Mouse (Mus musculus) intestine, embryonic 15.5 days (tissue): ENCODE measurements around the gene Atp5h. TPM values are rescaled to one million over a fixed set of nuclear protein-coding genes. Genes with fewer than 3 reads are reported as not detected.

Experiments used
- ATAC-seq: fragments of 200-750 bp; cut with Nextera tagmentation; 2 replicates; pipeline ENCODE4 v1.8.0; 2017; ENCODE audit warnings: moderate TSS enrichment, moderate library complexity
- H3K27ac ChIP-seq: fragments of 300-500 bp; sonication (generic); 2 replicates; pipeline ENCODE4 v1.5.1; 2015; ENCODE audit warnings: mild to moderate bottlenecking, inconsistent platforms
- H3K27me3 ChIP-seq: fragments of 300-500 bp; sonication (generic); replicated peaks from 2 replicates; pipeline ENCODE4 v1.6.1; 2015; ENCODE audit warnings: inconsistent platforms
- H3K36me3 ChIP-seq: fragments of 300-500 bp; sonication (generic); 2 replicates; pipeline ENCODE4 v1.6.1; 2015; ENCODE audit warnings: inconsistent platforms
- H3K4me1 ChIP-seq: fragments of 300-500 bp; sonication (generic); replicated peaks from 2 replicates; pipeline ENCODE4 v1.6.1; 2015; ENCODE audit warnings: inconsistent platforms
- H3K4me2 ChIP-seq: fragments of 300-500 bp; sonication (generic); replicated peaks from 2 replicates; pipeline ENCODE4 v1.6.1; 2015; ENCODE audit warnings: mild to moderate bottlenecking, inconsistent platforms
- H3K4me3 ChIP-seq: fragments of 300-500 bp; sonication (generic); replicated peaks from 2 replicates; pipeline ENCODE4 v1.5.1; 2015; ENCODE audit warnings: inconsistent platforms
- H3K9ac ChIP-seq: fragments of 300-500 bp; sonication (generic); 2 replicates; pipeline ENCODE4 v1.6.1; 2015; ENCODE audit warnings: inconsistent platforms
- H3K9me3 ChIP-seq: fragments of 300-500 bp; sonication (generic); 2 replicates; pipeline ENCODE4 v1.6.1; 2016; ENCODE audit warnings: inconsistent platforms
- WGBS: fragments of 180-500 bp; shearing (Covaris S2); methylation state at CpG from one replicate; pipeline ENCODE4 v1.1.7; 2015; 5-methylcytosine and 5-hydroxymethylcytosine counted together
- polyA plus RNA-seq: library from polyadenylated mRNA; unstranded; fragments of >200 nt; fragmentation: Nextera tagmentation; extraction: Ambion mirVana; gene quantifications from 2 replicates; pipeline ENCODE4 v1.2.1, GENCODE M21; 2015

Gene Atp5h
- polyA plus RNA-seq, 1 experiment from 2014 or later: 989 TPM

DNA sequence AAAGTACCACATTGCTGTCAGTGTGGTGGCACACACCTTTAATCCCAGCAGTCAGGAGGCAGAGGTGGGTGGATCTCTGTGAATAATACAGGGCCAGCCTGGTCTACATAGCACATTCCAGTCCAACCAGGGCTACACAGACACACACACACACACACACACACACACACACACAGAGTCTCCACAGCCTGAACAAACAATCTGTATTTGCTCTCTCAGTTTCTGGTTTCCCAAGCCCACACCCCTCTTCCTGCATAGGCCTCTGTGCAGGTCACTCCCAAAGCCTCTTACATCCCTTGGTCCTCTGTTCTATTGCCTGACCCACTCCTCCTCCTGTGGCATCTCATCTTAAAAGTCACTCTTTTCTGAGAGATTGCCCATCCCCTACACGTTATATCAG is 47.7 kb downstream of the Atp5h start:
- Histone ChIP-seq H3K9ac (no peak overlapping the region), H3K4me2 (no peak overlapping the region), H3K27me3 (peaks cover 10% of the 10 kb centered on the region), H3K4me1 (peaks cover 12% of the 10 kb centered on the region), H3K9me3 (no peaks in the 10 kb centered on the region), H3K36me3 (no peaks in the 10 kb centered on the region), H3K4me3 (no peak overlapping the region), H3K27ac (no peak overlapping the region)
- ATAC-seq: no peak
- WGBS: 60% methylated on average over 1 of the region's 1 CpGs

DNA sequence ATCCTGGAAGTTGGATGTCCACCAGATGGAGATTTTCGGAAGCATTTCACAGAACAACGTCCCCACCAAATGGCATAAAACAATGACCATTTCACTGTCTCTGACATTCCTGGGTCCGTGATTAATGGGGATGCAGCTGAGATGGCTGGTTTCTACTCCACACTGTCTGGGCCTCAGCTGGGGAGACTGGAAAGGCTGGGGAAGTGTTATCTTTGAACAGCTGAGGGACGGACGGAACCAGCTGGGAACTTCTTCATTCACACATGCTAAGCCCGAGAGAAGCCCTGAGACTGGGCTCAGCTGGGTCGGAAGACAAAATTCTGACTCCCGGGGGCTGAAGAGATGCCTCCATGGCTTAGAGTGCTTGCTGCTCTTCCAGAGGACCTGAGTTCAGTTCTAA is 48.4 kb downstream of the Atp5h start:
- Histone ChIP-seq H3K9me3 (no peaks in the 10 kb centered on the region), H3K4me3 (no peak overlapping the region), H3K4me2 (no peak overlapping the region), H3K9ac (no peak overlapping the region), H3K36me3 (no peaks in the 10 kb centered on the region), H3K4me1 (peaks cover 16% of the 10 kb centered on the region), H3K27ac (no peak overlapping the region), H3K27me3 (peaks cover 17% of the 10 kb centered on the region)
- WGBS: 60% methylated on average over 8 of the region's 8 CpGs
- ATAC-seq: no peak

DNA sequence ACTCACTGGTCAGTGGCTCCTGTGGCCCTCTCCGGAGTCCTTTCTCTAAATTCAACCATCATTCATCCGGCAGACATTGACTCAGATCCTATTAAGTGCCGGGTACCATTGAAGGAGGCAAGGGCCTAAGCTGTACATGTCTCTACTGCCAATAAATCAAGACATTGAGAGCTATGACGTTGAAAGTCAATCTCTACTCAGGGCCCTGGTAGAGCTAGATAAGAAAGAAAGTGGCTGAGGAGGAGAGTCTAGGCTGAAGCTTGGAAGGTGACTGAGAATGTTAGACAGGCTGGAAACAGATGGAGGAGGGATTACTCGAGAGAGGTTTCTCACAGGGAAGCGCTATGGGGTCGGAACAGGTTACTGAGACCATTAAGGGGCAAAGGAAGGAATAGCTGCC is 49.4 kb downstream of the Atp5h start:
- no peak overlapping the region for H3K4me2 ChIP-seq
- H3K4me3 ChIP-seq: no peak overlapping the region
- WGBS: 62% methylated on average over 7 of the region's 7 CpGs
- peaks cover 23% of the 10 kb centered on the region for H3K27me3 ChIP-seq
- ATAC-seq: no peak
- no peak overlapping the region for H3K27ac ChIP-seq
- no peaks in the 10 kb centered on the region for H3K9me3 ChIP-seq
- no peak overlapping the region for H3K9ac ChIP-seq
- H3K36me3 ChIP-seq: no peaks in the 10 kb centered on the region
- H3K4me1 ChIP-seq: peaks cover 16% of the 10 kb centered on the region

DNA sequence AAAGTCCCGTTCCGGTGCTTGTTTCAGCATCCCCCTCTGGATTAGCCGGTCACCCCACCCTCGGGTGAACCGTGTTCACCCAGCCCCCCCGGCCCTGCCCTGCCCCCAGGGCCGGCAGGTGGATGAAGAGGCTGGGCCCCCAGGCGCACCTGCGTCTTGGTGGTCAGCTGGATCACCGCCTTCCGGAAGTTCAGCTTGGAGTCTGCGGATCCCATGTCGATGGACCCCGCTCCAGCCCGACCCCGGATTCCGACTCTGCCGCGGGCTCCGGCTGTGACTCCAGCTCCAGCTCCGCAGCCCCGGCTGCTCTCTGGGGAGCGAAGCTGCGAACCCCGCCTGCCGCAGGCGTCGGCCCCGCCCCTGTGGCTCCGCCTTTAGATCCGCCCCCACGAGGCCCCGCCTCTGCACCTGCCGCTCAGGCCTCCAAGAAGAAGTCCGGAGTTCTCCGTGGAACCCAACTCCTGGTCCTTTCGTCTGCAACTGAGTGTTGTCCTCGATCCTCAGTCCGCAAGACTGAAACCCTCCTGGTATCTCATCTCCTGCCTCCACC is 52.3 kb downstream of the Atp5h start, which contains the start of gene Hid1:
Hid1 (minus strand) TSS at position 362 of the 550 bp plus-strand sequence.
- Histone ChIP-seq H3K27ac (no peak within 1 kb of the TSS), H3K4me1 (peaks cover 18% of the 10 kb centered on the region), H3K9ac (peak within 1 kb of the TSS; percentile 65), H3K27me3 (peaks cover 20% of the 10 kb centered on the region), H3K4me2 (peak within 1 kb of the TSS; percentile 87), H3K36me3 (no peaks in the 10 kb centered on the region), H3K4me3 (peak within 1 kb of the TSS; percentile 52), H3K9me3 (no peaks in the 10 kb centered on the region)
- ATAC-seq: peak; percentile 91
- WGBS: under 1% methylated on average over 39 of the region's 39 CpGs

DNA sequence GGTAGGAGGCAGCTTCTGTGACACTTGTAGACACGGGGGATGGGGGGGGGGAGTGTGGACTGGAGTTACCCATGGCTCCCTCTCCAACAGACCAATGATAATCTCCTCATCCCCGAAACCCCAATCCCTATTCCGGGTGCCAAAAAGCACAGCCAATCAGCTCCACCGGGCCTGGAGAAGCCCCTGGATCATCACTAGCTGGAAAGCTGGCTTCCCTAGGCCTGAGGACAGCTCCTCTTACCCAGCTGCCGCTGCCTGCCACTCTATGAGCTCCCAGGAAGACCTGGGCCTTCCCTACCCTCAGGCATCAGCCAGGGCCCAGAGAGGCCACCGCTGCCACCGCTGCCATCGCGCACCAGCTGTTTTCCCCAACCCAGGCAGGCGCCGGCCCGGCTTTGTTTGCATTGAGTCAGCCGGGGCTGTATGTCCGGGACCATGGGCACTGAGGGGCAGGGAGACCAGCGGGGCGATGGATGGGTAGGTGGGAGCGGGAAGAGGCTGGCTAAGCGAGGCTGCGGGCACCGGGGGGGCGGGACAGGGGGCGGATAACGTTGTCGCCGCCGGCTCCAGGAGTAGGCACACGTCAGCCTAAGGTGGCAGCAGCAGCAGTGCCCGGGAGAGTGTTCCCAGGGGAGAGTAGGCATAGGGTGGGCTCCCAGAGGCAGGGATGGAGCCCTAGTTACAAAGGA is 52.9 kb downstream of the Atp5h start:
- peak; percentile 65 for ATAC-seq
- 5% methylated on average over 27 of the region's 28 CpGs for WGBS
- Histone ChIP-seq H3K9ac (peak overlapping the region; percentile 65), H3K27me3 (peaks cover 20% of the 10 kb centered on the region), H3K4me3 (peak overlapping the region; percentile 52), H3K36me3 (no peaks in the 10 kb centered on the region), H3K9me3 (no peaks in the 10 kb centered on the region), H3K4me1 (peaks cover 18% of the 10 kb centered on the region), H3K4me2 (peak overlapping the region; percentile 87), H3K27ac (no peak overlapping the region)

DNA sequence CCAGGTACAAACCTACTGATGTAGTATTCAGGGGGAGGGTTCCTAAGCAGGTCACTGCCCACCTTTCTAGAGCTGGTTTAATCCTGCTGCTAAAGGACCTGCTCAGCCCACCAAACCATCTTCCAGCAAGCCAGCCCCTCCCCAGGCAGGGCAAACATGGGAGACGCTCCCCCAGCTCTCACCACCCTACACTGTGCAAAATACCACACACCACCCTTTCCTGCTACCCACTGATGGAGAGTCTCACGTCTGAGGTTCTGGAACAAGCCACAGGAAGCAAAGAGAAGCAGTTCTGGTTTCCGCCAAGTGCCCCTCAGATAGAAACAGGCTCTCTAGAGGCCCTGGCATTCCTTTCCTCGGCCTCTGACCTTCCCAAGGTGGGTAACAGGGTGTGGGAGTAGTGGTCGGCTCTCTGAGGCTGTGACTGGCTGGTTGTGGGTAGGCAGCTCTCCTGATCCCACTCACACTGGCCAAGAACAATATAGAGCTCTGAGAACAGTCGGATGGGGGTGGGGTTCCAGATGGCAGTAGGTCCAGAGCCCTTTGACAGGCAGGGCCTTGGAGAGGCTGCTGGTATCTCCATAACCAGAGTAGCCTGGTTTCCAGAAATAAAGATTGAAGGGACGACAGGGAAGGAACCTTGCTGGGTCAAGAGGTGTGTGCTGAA is 53.6 kb downstream of the Atp5h start:
- H3K27ac ChIP-seq: no peak overlapping the region
- peak overlapping the region; percentile 87 for H3K4me2 ChIP-seq
- H3K9ac ChIP-seq: peak overlapping the region; percentile 17; the same call in 1 of the 2 replicates
- WGBS: 41% methylated on average over 7 of the region's 7 CpGs
- peak overlapping the region; percentile 52; the same call in 1 of the 2 replicates for H3K4me3 ChIP-seq
- ATAC-seq: no peak
- no peaks in the 10 kb centered on the region for H3K36me3 ChIP-seq
- H3K27me3 ChIP-seq: peaks cover 20% of the 10 kb centered on the region
- peaks cover 18% of the 10 kb centered on the region for H3K4me1 ChIP-seq
- H3K9me3 ChIP-seq: no peaks in the 10 kb centered on the region

Other genes starting within 250 kb of the Atp5h start
- 9.3 and 12.2 TPM in 2 replicates for gene Tmem104, start 232.5 kb downstream of the Atp5h start, polyA plus RNA-seq
- 20.5 and 20.6 TPM in 2 replicates for gene Nat9, start 232.1 kb downstream of the Atp5h start, polyA plus RNA-seq
- 0.05 and 0.09 TPM in 2 replicates for gene Grin2c, start 152.7 kb downstream of the Atp5h start, polyA plus RNA-seq
- gene Fdxr, start 142.9 kb downstream of the Atp5h start, polyA plus RNA-seq: 17.2 and 20.8 TPM in 2 replicates
- gene Fads6, start 122.3 kb downstream of the Atp5h start, polyA plus RNA-seq: 1.5 and 1.7 TPM in 2 replicates
- gene Otop2, start 112.8 kb downstream of the Atp5h start, polyA plus RNA-seq: not detected in 2 replicates
- gene Ush1g, start 97.9 kb downstream of the Atp5h start, polyA plus RNA-seq: 0.08 TPM in 1 of 2 replicates, not detected in the other
- gene Otop3, start 85.2 kb downstream of the Atp5h start, polyA plus RNA-seq: 0.77 and 1.2 TPM in 2 replicates
- gene Hid1, start 52.2 kb downstream of the Atp5h start, polyA plus RNA-seq: 17.1 and 22.7 TPM in 2 replicates
- gene Cdr2l, start 38.0 kb downstream of the Atp5h start, polyA plus RNA-seq: 7.5 and 8.0 TPM in 2 replicates
- 187 and 197 TPM in 2 replicates for gene Mrpl58, start 16.2 kb downstream of the Atp5h start, polyA plus RNA-seq
- gene Kctd2, start 166 bp upstream of the Atp5h start, polyA plus RNA-seq: 12.1 and 13.5 TPM in 2 replicates
- gene Trim80, start 20.6 kb upstream of the Atp5h start, polyA plus RNA-seq: 0.49 and 0.66 TPM in 2 replicates
- gene Slc16a5, start 42.5 kb upstream of the Atp5h start, polyA plus RNA-seq: 2.8 and 3.7 TPM in 2 replicates
- gene Armc7, start 55.7 kb upstream of the Atp5h start, polyA plus RNA-seq: 6.6 and 8.0 TPM in 2 replicates
- gene Nt5c, start 71.9 kb upstream of the Atp5h start, polyA plus RNA-seq: 143 and 148 TPM in 2 replicates
- 493 and 505 TPM in 2 replicates for gene Jpt1, start 94.4 kb upstream of the Atp5h start, polyA plus RNA-seq
- gene Sumo2, start 116.3 kb upstream of the Atp5h start, polyA plus RNA-seq: 766 and 860 TPM in 2 replicates
- 150 and 155 TPM in 2 replicates for gene Nup85, start 144.5 kb upstream of the Atp5h start, polyA plus RNA-seq
- gene Mrps7, start 184.0 kb upstream of the Atp5h start, polyA plus RNA-seq: 89.5 and 98.3 TPM in 2 replicates
- gene Gga3, start 184.1 kb upstream of the Atp5h start, polyA plus RNA-seq: 18.3 and 18.6 TPM in 2 replicates
- 30.0 and 34.6 TPM in 2 replicates for gene Mif4gd, start 193.0 kb upstream of the Atp5h start, polyA plus RNA-seq
- gene Slc25a19, start 208.3 kb upstream of the Atp5h start, polyA plus RNA-seq: 24.7 and 25.4 TPM in 2 replicates